ENCODE assay signal across 13 mouse cellular contexts in genomic region chr7:110876965-110877364, GRCm38 (mm10). TPM values are rescaled to one million over a fixed set of nuclear protein-coding genes. Genes with fewer than 3 reads are reported as not detected.
DNase-seq lines count a peak whose midpoint lies in the region; ATAC-seq and TF ChIP-seq lines count a peak whose summit lies in the region.
"Had no signal": no experiment of that assay in that cellular context is flagged by ENCODE, and none has a peak within 500 bp of the region (broad histone marks: within the 10 kb centered on the region; RNA-seq: fewer than 3 reads in every experiment).

No protein-coding gene starts in this region.

- no peak overlapping the region for H3K4me2 ChIP-seq in liver, embryonic 11.5 days
- no peak overlapping the region for H3K4me2 ChIP-seq in neural tube, embryonic 15.5 days
- H3K4me2 ChIP-seq in hindbrain, embryonic 14.5 days (replicated peaks), result no peak overlapping the region
- H3K4me2 ChIP-seq: limb, embryonic 15.5 days; stomach, embryonic 15.5 days had no signal

- H3K27ac ChIP-seq in kidney, adult 2 months (ENCODE audit: insufficient read depth, low read depth, low read length), result no peak overlapping the region
- H3K27ac ChIP-seq in liver, embryonic 11.5 days (ENCODE audit: low read depth, low read length), result peak overlapping the region; percentile 49
- H3K27ac ChIP-seq in neural tube, embryonic 15.5 days (replicated peaks), result no peak overlapping the region
- no peak overlapping the region for H3K27ac ChIP-seq in hindbrain, embryonic 14.5 days
- H3K27ac ChIP-seq: hindbrain, postnatal 0 days; limb, embryonic 15.5 days; stomach, embryonic 15.5 days had no signal

- 64% methylated on average over 4 of the region's 4 CpGs for WGBS in kidney, adult 2 months
- 45% methylated on average over 4 of the region's 4 CpGs for WGBS in liver, embryonic 11.5 days
- WGBS in neural tube, embryonic 15.5 days, result 84% methylated on average over 4 of the region's 4 CpGs
- 84% methylated on average over 4 of the region's 4 CpGs for WGBS in hindbrain, embryonic 14.5 days

- no peak overlapping the region for H3K9ac ChIP-seq in liver, embryonic 11.5 days (ENCODE audit: low read depth, low read length)
- H3K9ac ChIP-seq in neural tube, embryonic 15.5 days (replicated peaks), result no peak overlapping the region
- no peak overlapping the region for H3K9ac ChIP-seq in hindbrain, embryonic 14.5 days
- H3K9ac ChIP-seq: limb, embryonic 15.5 days; stomach, embryonic 15.5 days had no signal

- intact Hi-C loops in heart, postnatal 14 days (cut with DNase I), result no loop called here

- H3K4me3 ChIP-seq in kidney, adult 2 months (ENCODE audit: insufficient read depth, low read depth, low read length), result no peak overlapping the region
- H3K4me3 ChIP-seq in liver, embryonic 11.5 days (ENCODE audit: low read depth, low read length), result no peak overlapping the region
- H3K4me3 ChIP-seq in neural tube, embryonic 15.5 days (replicated peaks), result no peak overlapping the region
- no peak overlapping the region for H3K4me3 ChIP-seq in hindbrain, embryonic 14.5 days (replicated peaks; ENCODE audit: low read length)
- H3K4me3 ChIP-seq: limb, embryonic 15.5 days; stomach, embryonic 15.5 days had no signal

- TF ChIP-seq POLR2A in kidney, adult 2 months (IDR thresholded peaks at IDR 0.05; ENCODE audit: low read depth, low read length), result no peak

- no peak for TF ChIP-seq CTCF in kidney, adult 2 months (conservative IDR thresholded peaks at IDR 0.05; ENCODE audit: insufficient read depth, insufficient read length, low read depth, low read length)

- H3K36me3 ChIP-seq in kidney, adult 2 months (ENCODE audit: control insufficient read depth, insufficient read depth, low read length), result no peaks in the 10 kb centered on the region
- H3K36me3 ChIP-seq in liver, embryonic 11.5 days (ENCODE audit: control insufficient read depth, insufficient read depth, low read length), result no peaks in the 10 kb centered on the region
- no peaks in the 10 kb centered on the region for H3K36me3 ChIP-seq in neural tube, embryonic 15.5 days
- no peaks in the 10 kb centered on the region for H3K36me3 ChIP-seq in hindbrain, embryonic 14.5 days (replicated peaks; ENCODE audit: control insufficient read depth, insufficient read depth)
- H3K36me3 ChIP-seq: limb, embryonic 15.5 days had no signal

- ATAC-seq in liver, embryonic 11.5 days (replicated peaks; ENCODE audit: low FRiP score), result peak; percentile 50
- no peak for ATAC-seq in neural tube, embryonic 15.5 days (ENCODE audit: low FRiP score)
- ATAC-seq in hindbrain, embryonic 14.5 days (ENCODE audit: low FRiP score), result no peak
- ATAC-seq: hindbrain, postnatal 0 days had no signal

- H3K9me3 ChIP-seq in liver, embryonic 11.5 days (ENCODE audit: control insufficient read depth, low read length), result no peaks in the 10 kb centered on the region
- H3K9me3 ChIP-seq in neural tube, embryonic 15.5 days (replicated peaks), result no peaks in the 10 kb centered on the region
- no peaks in the 10 kb centered on the region for H3K9me3 ChIP-seq in hindbrain, embryonic 14.5 days (ENCODE audit: control insufficient read depth, low read length)
- H3K9me3 ChIP-seq: limb, embryonic 15.5 days; stomach, embryonic 15.5 days had no signal

- H3K4me1 ChIP-seq in kidney, adult 2 months (ENCODE audit: control insufficient read depth, insufficient read depth, low read length), result peaks cover 10% of the 10 kb centered on the region; the same call in 1 of the 2 replicates
- H3K4me1 ChIP-seq in liver, embryonic 11.5 days (replicated peaks; ENCODE audit: control insufficient read depth, insufficient read depth, low read length), result peaks cover 20% of the 10 kb centered on the region
- H3K4me1 ChIP-seq in neural tube, embryonic 15.5 days, result no peaks in the 10 kb centered on the region
- no peaks in the 10 kb centered on the region for H3K4me1 ChIP-seq in hindbrain, embryonic 14.5 days (replicated peaks; ENCODE audit: control insufficient read depth, insufficient read depth, low read length)
- H3K4me1 ChIP-seq: limb, embryonic 15.5 days; stomach, embryonic 15.5 days had no signal

- no peaks in the 10 kb centered on the region for H3K27me3 ChIP-seq in kidney, adult 2 months (replicated peaks; ENCODE audit: control insufficient read depth, insufficient read depth, low read length)
- no peaks in the 10 kb centered on the region for H3K27me3 ChIP-seq in liver, embryonic 11.5 days (replicated peaks; ENCODE audit: control insufficient read depth, insufficient read depth, low read length)
- no peaks in the 10 kb centered on the region for H3K27me3 ChIP-seq in neural tube, embryonic 15.5 days (replicated peaks)
- H3K27me3 ChIP-seq in hindbrain, embryonic 14.5 days (ENCODE audit: control insufficient read depth, insufficient read depth, low read length), result no peaks in the 10 kb centered on the region
- H3K27me3 ChIP-seq: limb, embryonic 15.5 days; stomach, embryonic 15.5 days had no signal

- DNase-seq in heart, adult 11 months, result peak; percentile 97
- DNase-seq in heart, postnatal 14 days, result no peak
- DNase-seq in kidney, adult 2 months, result peak; percentile 29
- DNase-seq in liver, embryonic 11.5 days (ENCODE audit: low spot score), result no peak
- peak; percentile 78 for DNase-seq in lung, postnatal 36 days
- DNase-seq in hindbrain, embryonic 14.5 days (ENCODE audit: low spot score), result no peak
- no peak for DNase-seq in left cerebral cortex, adult 9 months (ENCODE audit: low spot score in 2 of 2)
- DNase-seq: cerebellum, postnatal 36 days; gastrocnemius, postnatal 14 days had no signal

RNA-seq across cellular contexts. Expression of gene Lyve1, which starts 13.9 kb away (rescaled TPM):
- 10 to 100 TPM; 21.5 to 22.8 TPM for total RNA-seq in heart, postnatal 14 days (2021)
- 2.0 and 6.6 TPM in 2 replicates for polyA plus RNA-seq in kidney, adult 2 months (2012; rRNA removed)
- 25.7 and 26.9 TPM in 2 replicates for polyA plus RNA-seq in liver, embryonic 11.5 days (2014; fragmentation: Nextera tagmentation; extraction: Ambion mirVana)
- polyA plus RNA-seq in neural tube, embryonic 15.5 days (2015; fragmentation: Nextera tagmentation; extraction: Ambion mirVana), result 5.7 and 6.7 TPM in 2 replicates
- 4.1 and 4.4 TPM in 2 replicates for polyA plus RNA-seq in hindbrain, embryonic 14.5 days (2014; fragmentation: Nextera tagmentation; extraction: Ambion mirVana)

RNA-seq across cellular contexts. Expression of gene Rnf141, which starts 32.7 kb away (rescaled TPM):
- total RNA-seq in heart, postnatal 14 days (2021), result 10 to 100 TPM; 36.8 to 44.0 TPM
- 11.4 and 19.3 TPM in 2 replicates for polyA plus RNA-seq in kidney, adult 2 months (2012; rRNA removed)
- polyA plus RNA-seq in liver, embryonic 11.5 days (2014; fragmentation: Nextera tagmentation; extraction: Ambion mirVana), result 35.0 and 41.0 TPM in 2 replicates
- 35.2 and 35.8 TPM in 2 replicates for polyA plus RNA-seq in neural tube, embryonic 15.5 days (2015; fragmentation: Nextera tagmentation; extraction: Ambion mirVana)
- 41.4 and 45.6 TPM in 2 replicates for polyA plus RNA-seq in hindbrain, embryonic 14.5 days (2014; fragmentation: Nextera tagmentation; extraction: Ambion mirVana)

Comparison
In these comparisons a context has a peak if more than half of its experiments do, and no peak if none do; other contexts are left out.
1. DNase-seq: peak in heart, adult 11 months (single experiment), kidney, adult 2 months (single experiment) and lung, postnatal 36 days (single experiment); none in heart, postnatal 14 days (0 of 2), liver, embryonic 11.5 days (single experiment), hindbrain, embryonic 14.5 days (single experiment) and left cerebral cortex, adult 9 months (0 of 2).